Mouse (Mus musculus) adrenal gland (tissue): ENCODE data around the gene Arhgef28.

Experiments
- intact Hi-C: fragments of 180-260 bp; cut with DNase I; formaldehyde crosslinking; loops from one replicate; pipeline ENCODE4 v1.15.1; 2025

Arhgef28 gene

DNA sequence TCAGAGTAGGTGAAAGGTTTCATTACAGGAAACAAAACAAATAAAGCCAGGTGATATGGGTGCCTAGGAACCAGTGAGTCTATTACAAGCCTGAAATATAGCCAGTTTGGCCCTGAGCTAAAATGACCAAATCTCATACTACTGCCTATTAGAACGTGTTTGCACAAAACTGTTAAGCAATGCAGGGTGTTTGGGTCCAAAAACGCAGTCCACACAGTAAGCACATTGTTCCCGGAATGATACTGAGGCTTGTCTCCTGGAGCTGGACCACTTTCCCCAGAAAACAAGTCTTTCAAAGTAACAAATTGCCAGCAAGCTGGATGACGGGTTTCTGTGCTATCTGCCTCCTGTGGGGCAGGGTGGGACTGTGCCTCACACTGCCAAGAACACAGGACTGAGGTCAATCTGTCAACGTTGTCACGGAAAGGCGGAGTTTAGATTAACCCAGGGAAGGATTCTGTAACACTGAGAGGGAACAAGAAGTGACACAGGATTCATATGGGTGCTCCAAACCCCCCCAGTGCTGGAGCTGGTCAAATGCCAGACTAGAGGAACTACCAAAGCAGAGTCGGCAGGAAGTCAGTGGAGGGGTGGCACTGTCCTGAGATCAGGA is 352.8 kb downstream of the Arhgef28 start:
- intact Hi-C loops = no loop called here
